Mouse (Mus musculus): ENCODE data around the gene Cyb5d2.

The Cyb5d2 gene

GRCm38 (mm10) chr11:72795455-72796295 lies at the start of gene Cyb5d2, which contains the start of gene Zzef1:
Gene Cyb5d2, minus strand, starts transcription at chr11:72796142.
Gene Zzef1, plus strand, starts transcription at chr11:72796226.
- DNase-seq (ENCODE audit: low read depth, low spot score): peak; percentile 97

GRCm38 (mm10) chr11:72845526-72845925 lies 49.6 kb upstream of the Cyb5d2 start:
- no peak for DNase-seq (ENCODE audit: low read depth, low spot score)

- no peak for DNase-seq (ENCODE audit: low read depth, low spot score)
Measured at GRCm38 (mm10) chr11:72843576-72843975, 47.6 kb upstream of the Cyb5d2 start.

GRCm38 (mm10) chr11:72842731-72843130 lies 46.8 kb upstream of the Cyb5d2 start:
- DNase-seq (ENCODE audit: low read depth, low spot score): no peak

GRCm38 (mm10) chr11:72829869-72830268 lies 33.9 kb upstream of the Cyb5d2 start:
- DNase-seq (ENCODE audit: low read depth, low spot score): no peak

- DNase-seq (ENCODE audit: low read depth, low spot score): no peak
Measured at GRCm38 (mm10) chr11:72821041-72821440, 25.1 kb upstream of the Cyb5d2 start.

- DNase-seq (ENCODE audit: low read depth, low spot score): peak; percentile 21
Measured at GRCm38 (mm10) chr11:72818067-72818466, 22.1 kb upstream of the Cyb5d2 start.

GRCm38 (mm10) chr11:72816859-72817258 lies 20.9 kb upstream of the Cyb5d2 start:
- DNase-seq (ENCODE audit: low read depth, low spot score): no peak

GRCm38 (mm10) chr11:72814188-72814587 lies 18.2 kb upstream of the Cyb5d2 start:
- peak; percentile 39 for DNase-seq (ENCODE audit: low read depth, low spot score)

- DNase-seq (ENCODE audit: low read depth, low spot score): no peak
Measured at GRCm38 (mm10) chr11:72813687-72814086, 17.7 kb upstream of the Cyb5d2 start.

GRCm38 (mm10) chr11:72807992-72808391 lies 12.1 kb upstream of the Cyb5d2 start:
- DNase-seq (ENCODE audit: low read depth, low spot score): no peak

GRCm38 (mm10) chr11:72806556-72806955 lies 10.6 kb upstream of the Cyb5d2 start:
- DNase-seq (ENCODE audit: low read depth, low spot score): no peak

GRCm38 (mm10) chr11:72805232-72805631 lies 9.3 kb upstream of the Cyb5d2 start:
- DNase-seq (ENCODE audit: low read depth, low spot score): no peak

GRCm38 (mm10) chr11:72804586-72804985 lies 8.6 kb upstream of the Cyb5d2 start:
- DNase-seq (ENCODE audit: low read depth, low spot score): no peak

- DNase-seq (ENCODE audit: low read depth, low spot score): no peak
Measured at GRCm38 (mm10) chr11:72803038-72803437, 7.1 kb upstream of the Cyb5d2 start.

- no peak for DNase-seq (ENCODE audit: low read depth, low spot score)
Measured at GRCm38 (mm10) chr11:72801182-72801581, 5.2 kb upstream of the Cyb5d2 start.

- no peak for DNase-seq (ENCODE audit: low read depth, low spot score)
Measured at GRCm38 (mm10) chr11:72798112-72798511, 2.2 kb upstream of the Cyb5d2 start.

GRCm38 (mm10) chr11:72796773-72797338 lies 914 bp upstream of the Cyb5d2 start:
- DNase-seq (ENCODE audit: low read depth, low spot score): no peak

- DNase-seq (ENCODE audit: low read depth, low spot score): no peak
Measured at GRCm38 (mm10) chr11:72796296-72796687, 350 bp upstream of the Cyb5d2 start.

GRCm38 (mm10) chr11:72795149-72795454 lies 840 bp downstream of the Cyb5d2 start:
- DNase-seq (ENCODE audit: low read depth, low spot score): no peak

- no peak for DNase-seq (ENCODE audit: low read depth, low spot score)
Measured at GRCm38 (mm10) chr11:72792033-72792432, 3.9 kb downstream of the Cyb5d2 start.

GRCm38 (mm10) chr11:72782503-72782902 lies 13.4 kb downstream of the Cyb5d2 start:
- no peak for DNase-seq (ENCODE audit: low read depth, low spot score)

- peak; percentile 55 for DNase-seq (ENCODE audit: low read depth, low spot score)
Measured at GRCm38 (mm10) chr11:72782103-72782502, 13.8 kb downstream of the Cyb5d2 start.

Data from A20 (cell line).